Mouse (Mus musculus) stomach, embryonic 14.5 days (tissue): ENCODE data around the gene Taf3. TPM values are rescaled to one million over a fixed set of nuclear protein-coding genes. Genes with fewer than 3 reads are reported as not detected.
A peak's percentile ranks its signal among the peaks of the same experiment; 100 is the strongest.

ENCODE experiments used
- ATAC-seq: fragments of 200-750 bp; cut with Nextera tagmentation; 2 replicates; pipeline ENCODE4 v1.8.0; 2017; ENCODE audit warnings: low read depth, moderate TSS enrichment; ENCODE audit not compliant: insufficient number of reproducible peaks, insufficient read depth, low FRiP score
- H3K27ac ChIP-seq: fragments of 300-500 bp; sonication (generic); 2 replicates; pipeline ENCODE4 v1.5.1; 2014; ENCODE audit warnings: mild to moderate bottlenecking, low read length, moderate library complexity, mixed read lengths
- H3K27me3 ChIP-seq: fragments of 300-500 bp; sonication (generic); 2 replicates; pipeline ENCODE4 v1.6.1; 2014; ENCODE audit warnings: low read length, control low read depth, mixed read lengths; ENCODE audit not compliant: control insufficient read depth, insufficient read depth
- H3K36me3 ChIP-seq: fragments of 300-500 bp; sonication (generic); 2 replicates; pipeline ENCODE4 v1.6.1; 2014; ENCODE audit warnings: mild to moderate bottlenecking, control low read depth, low read length, moderate library complexity, mixed read lengths; ENCODE audit not compliant: control insufficient read depth, insufficient read depth
- H3K4me1 ChIP-seq: fragments of 300-500 bp; sonication (generic); 2 replicates; pipeline ENCODE4 v1.6.1; 2014; ENCODE audit warnings: low read length, control low read depth, mixed read lengths; ENCODE audit not compliant: control insufficient read depth, insufficient read depth
- H3K4me2 ChIP-seq: fragments of 300-500 bp; sonication (generic); replicated peaks from 2 replicates; pipeline ENCODE4 v1.6.1; 2014; ENCODE audit warnings: low read depth, low read length, control low read depth
- H3K4me3 ChIP-seq: fragments of 300-500 bp; sonication (generic); 2 replicates; pipeline ENCODE4 v1.5.1; 2014; ENCODE audit warnings: low read depth, low read length, control low read depth
- H3K9ac ChIP-seq: fragments of 300-500 bp; sonication (generic); replicated peaks from 2 replicates; pipeline ENCODE4 v1.6.1; 2014; ENCODE audit warnings: low read depth, mild to moderate bottlenecking, control low read depth, low read length, moderate library complexity, mixed read lengths
- H3K9me3 ChIP-seq: fragments of 300-500 bp; sonication (generic); 2 replicates; pipeline ENCODE4 v1.6.1; 2016; ENCODE audit warnings: low read depth, low read length, control low read depth; ENCODE audit not compliant: control insufficient read depth
- WGBS: fragments of 180-500 bp; shearing (Covaris S2); extraction: QIAGEN DNeasy Blood & Tissue Kit; methylation state at CpG from one replicate; pipeline ENCODE4 v1.1.7; 2014; 5-methylcytosine and 5-hydroxymethylcytosine counted together
- polyA plus RNA-seq: library from polyadenylated mRNA; unstranded; fragments of >200 nt; fragmentation: Nextera tagmentation; extraction: Ambion mirVana; gene quantifications from 2 replicates; pipeline ENCODE4 v1.2.1, GENCODE M21; 2014

Gene Taf3
- polyA plus RNA-seq, 1 experiment from 2014 or later: 14.3 TPM

- peaks cover 11% of the 10 kb centered on the region; the same call in 1 of the 2 replicates for H3K4me1 ChIP-seq
- H3K27me3 ChIP-seq: peaks cover 35% of the 10 kb centered on the region
- H3K4me2 ChIP-seq: peak overlapping the region; percentile 97
- no peak overlapping the region; the same call in 1 of the 2 replicates for H3K9ac ChIP-seq
- no peak for ATAC-seq
- 7% methylated on average over 31 of the region's 31 CpGs for WGBS
- peak overlapping the region; percentile 41 for H3K4me3 ChIP-seq
- H3K27ac ChIP-seq: no peak overlapping the region
- H3K36me3 ChIP-seq: no peaks in the 10 kb centered on the region
- no peaks in the 10 kb centered on the region for H3K9me3 ChIP-seq
Observed at GRCm38 (mm10) chr2:9876621-9877325, 171.6 kb downstream of the Taf3 start.

GRCm38 (mm10) chr2:9875676-9876357, 172.6 kb downstream of the Taf3 start:
- Histone ChIP-seq H3K27ac (no peak overlapping the region), H3K4me1 (peaks cover 5% of the 10 kb centered on the region; the same call in 1 of the 2 replicates), H3K4me2 (peak overlapping the region; percentile 97; the same call in 1 of the 2 replicates), H3K4me3 (no peak overlapping the region), H3K9ac (no peak overlapping the region), H3K36me3 (no peaks in the 10 kb centered on the region), H3K9me3 (no peaks in the 10 kb centered on the region), H3K27me3 (peaks cover 33% of the 10 kb centered on the region)
- 34% methylated on average over 12 of the region's 12 CpGs for WGBS
- no peak for ATAC-seq

GRCm38 (mm10) chr2:9875220-9875619, 173.2 kb downstream of the Taf3 start:
- no peaks in the 10 kb centered on the region for H3K9me3 ChIP-seq
- peaks cover 4% of the 10 kb centered on the region; the same call in 1 of the 2 replicates for H3K4me1 ChIP-seq
- no peaks in the 10 kb centered on the region for H3K36me3 ChIP-seq
- H3K4me2 ChIP-seq: no peak overlapping the region
- no peak overlapping the region for H3K9ac ChIP-seq
- no peak for ATAC-seq
- peaks cover 34% of the 10 kb centered on the region for H3K27me3 ChIP-seq
- H3K4me3 ChIP-seq: no peak overlapping the region
- 10% methylated on average over 4 of the region's 4 CpGs for WGBS
- no peak overlapping the region for H3K27ac ChIP-seq

- Histone ChIP-seq H3K9ac (no peak overlapping the region), H3K27me3 (peaks cover 34% of the 10 kb centered on the region), H3K9me3 (no peaks in the 10 kb centered on the region), H3K4me1 (peaks cover 4% of the 10 kb centered on the region; the same call in 1 of the 2 replicates), H3K36me3 (no peaks in the 10 kb centered on the region), H3K4me3 (no peak overlapping the region), H3K27ac (no peak overlapping the region), H3K4me2 (no peak overlapping the region)
- no peak for ATAC-seq
- WGBS: 14% methylated on average over 33 of the region's 39 CpGs
Observed at GRCm38 (mm10) chr2:9874467-9875219, 173.8 kb downstream of the Taf3 start.

- no peak for ATAC-seq
- Histone ChIP-seq H3K9me3 (no peaks in the 10 kb centered on the region), H3K4me3 (no peak overlapping the region), H3K36me3 (no peaks in the 10 kb centered on the region), H3K4me2 (no peak overlapping the region), H3K27me3 (peaks cover 34% of the 10 kb centered on the region), H3K4me1 (peaks cover 4% of the 10 kb centered on the region; the same call in 1 of the 2 replicates), H3K27ac (no peak overlapping the region), H3K9ac (no peak overlapping the region)
- WGBS: 31% methylated on average over 2 of the region's 2 CpGs
Observed at GRCm38 (mm10) chr2:9873757-9874156, 174.6 kb downstream of the Taf3 start.

- WGBS: 16% methylated on average over 12 of the region's 12 CpGs
Observed at GRCm38 (mm10) chr2:9872682-9873081, 175.7 kb downstream of the Taf3 start.

GRCm38 (mm10) chr2:9871798-9872197, 176.6 kb downstream of the Taf3 start:
- no peaks in the 10 kb centered on the region for H3K36me3 ChIP-seq
- H3K9ac ChIP-seq: no peak overlapping the region
- H3K27me3 ChIP-seq: peaks cover 30% of the 10 kb centered on the region
- no peak for ATAC-seq
- no peaks in the 10 kb centered on the region for H3K4me1 ChIP-seq
- WGBS: 52% methylated on average over 6 of the region's 6 CpGs
- no peaks in the 10 kb centered on the region for H3K9me3 ChIP-seq
- H3K4me3 ChIP-seq: no peak overlapping the region
- no peak overlapping the region for H3K4me2 ChIP-seq
- H3K27ac ChIP-seq: no peak overlapping the region

More at GRCm38 (mm10) chr2:9872682-9873081, 175.7 kb downstream of the Taf3 start:
- peaks cover 4% of the 10 kb centered on the region; the same call in 1 of the 2 replicates for H3K4me1 ChIP-seq
- peaks cover 34% of the 10 kb centered on the region for H3K27me3 ChIP-seq
- H3K4me2 ChIP-seq: no peak overlapping the region
- no peak for ATAC-seq
- H3K27ac ChIP-seq: no peak overlapping the region
- no peak overlapping the region for H3K9ac ChIP-seq
- no peaks in the 10 kb centered on the region for H3K36me3 ChIP-seq
- no peaks in the 10 kb centered on the region for H3K9me3 ChIP-seq
- H3K4me3 ChIP-seq: no peak overlapping the region

- Histone ChIP-seq H3K4me2 (no peak overlapping the region), H3K27ac (no peak overlapping the region), H3K36me3 (no peaks in the 10 kb centered on the region), H3K9ac (no peak overlapping the region), H3K27me3 (peaks cover 30% of the 10 kb centered on the region), H3K4me3 (no peak overlapping the region), H3K9me3 (no peaks in the 10 kb centered on the region), H3K4me1 (no peaks in the 10 kb centered on the region)
- 38% methylated on average over 4 of the region's 4 CpGs for WGBS
- peak; percentile 23; the same call in 1 of the 2 replicates for ATAC-seq
Observed at GRCm38 (mm10) chr2:9871141-9871716, 177.2 kb downstream of the Taf3 start.
